Mouse (Mus musculus): ENCODE results near the gene Frk. TPM values are rescaled to one million over a fixed set of nuclear protein-coding genes. Genes with fewer than 3 reads are reported as not detected.
"Not testable (repeated sequence)": the region's sequence is repeated elsewhere in the genome, so short reads cannot be mapped to it uniquely, and the experiment has no call there.

Frk gene
- total RNA-seq, 1 experiment from 2014 or later: 21.2 TPM

DNA sequence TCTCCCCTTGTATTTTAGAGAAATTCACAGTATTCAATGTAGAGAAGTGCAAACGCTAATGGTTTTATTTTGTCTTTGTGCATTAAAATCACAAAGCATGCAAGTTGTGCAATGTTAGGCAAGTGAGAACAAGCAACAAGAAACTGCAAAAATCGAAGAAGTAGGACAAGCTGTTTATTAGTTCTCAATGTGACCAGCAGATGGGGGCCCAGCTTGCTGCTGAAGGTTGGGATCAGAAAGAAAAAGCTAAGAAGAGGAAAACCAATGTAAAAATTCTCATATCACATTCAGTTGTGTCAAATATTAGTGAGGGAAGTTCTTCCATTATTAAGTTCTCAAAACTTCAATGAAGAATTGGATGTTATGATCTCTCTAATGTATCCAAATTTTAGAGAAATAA is 134.0 kb downstream of the Frk start:
- DNase-seq: peak; percentile 21

DNA sequence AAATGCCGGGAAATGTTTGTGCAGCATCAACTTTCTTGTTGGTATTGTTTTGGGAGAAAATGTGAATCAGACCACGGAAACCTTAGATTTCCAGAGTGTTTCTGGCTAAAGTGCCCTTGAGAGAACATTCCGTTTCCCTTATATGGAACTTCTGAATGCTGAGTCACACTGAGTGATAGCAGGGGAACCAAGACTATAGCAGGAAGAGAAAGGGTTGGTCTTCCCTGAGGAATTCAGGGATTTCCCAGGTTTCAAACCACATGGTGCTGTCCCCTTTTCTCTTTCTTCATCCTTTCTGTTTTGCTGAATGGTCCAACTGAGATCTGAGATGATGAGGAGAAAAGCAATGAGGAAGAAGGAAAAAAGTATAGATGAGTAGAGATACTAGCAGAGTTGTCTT is 135.3 kb downstream of the Frk start:
- no peak for DNase-seq

GRCm38 (mm10) chr10:34620540-34620939 is 137.3 kb downstream of the Frk start:
- not testable (repeated sequence) for DNase-seq

GRCm38 (mm10) chr10:34638245-34638644 is 155.0 kb downstream of the Frk start:
- DNase-seq: no peak

Other genes starting within 250 kb of the Frk start
- gene Tspyl1, start 201.2 kb upstream of the Frk start, total RNA-seq (2021): 59.9 and 66.6 TPM in 2 replicates
- gene Tspyl4, start 186.0 kb upstream of the Frk start, total RNA-seq (2021): 13.6 and 15.0 TPM in 2 replicates
- gene Col10a1, start 93.4 kb upstream of the Frk start, total RNA-seq (2021): 0.12 TPM in 1 of 2 replicates, not detected in the other
- 22.5 and 27.9 TPM in 2 replicates for gene Nt5dc1, start 64.8 kb upstream of the Frk start, total RNA-seq (2021)

All from adrenal gland, postnatal 25 days (tissue).